Mouse (Mus musculus): ENCODE results near the gene 1700020A23Rik. TPM values are rescaled to one million over a fixed set of nuclear protein-coding genes. Genes with fewer than 3 reads are reported as not detected.

1700020A23Rik gene
- total and polyA plus RNA-seq, 3 experiments: not detected

DNA sequence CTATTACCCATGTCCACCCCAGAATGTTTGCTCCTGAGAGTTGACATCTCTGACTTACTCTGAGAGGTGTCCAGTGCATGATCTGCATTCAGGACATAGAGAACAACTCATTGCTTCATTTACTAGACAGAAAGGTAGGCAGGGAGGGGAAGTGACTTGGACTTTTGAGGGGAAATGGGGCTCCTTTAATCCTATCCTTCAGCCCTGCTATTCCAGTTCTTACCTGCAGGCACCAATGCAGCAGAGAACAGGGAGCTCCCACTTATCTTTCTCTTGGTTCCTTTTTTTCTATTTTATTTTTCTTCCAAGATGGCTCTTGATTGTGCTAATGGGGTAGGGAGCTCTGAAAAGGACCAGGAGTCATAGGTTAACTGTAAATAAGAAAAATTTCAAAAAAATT lies 43.4 kb downstream of the 1700020A23Rik start:
- Histone ChIP-seq H3K4me3 (ENCODE audit: control insufficient read depth in 1 of 2, insufficient read depth in 1 of 2, low read depth in 2 of 2, low read length in 2 of 2) (no peak overlapping the region), H3K9ac (ENCODE audit: control insufficient read depth, low read depth, low read length, poor library complexity, severe bottlenecking) (no peak overlapping the region), H3K4me1 (ENCODE audit: control insufficient read depth in 1 of 2, insufficient read depth in 2 of 2, low read length in 2 of 2) (peaks cover 8 to 21% of the 10 kb centered on the region in 2 experiments), H3K27ac (ENCODE audit: control insufficient read depth, low read depth, low read length) (no peak overlapping the region), H3K36me3 (ENCODE audit: control insufficient read depth in 1 of 2, insufficient read depth in 2 of 2, low read length in 2 of 2) (peaks cover 3 to 29% of the 10 kb centered on the region in 2 experiments), H3K27me3 (ENCODE audit: control insufficient read depth in 1 of 2, insufficient read depth in 2 of 2, low read length in 2 of 2) (no peaks in the 10 kb centered on the region), H3K9me3 (replicated peaks; ENCODE audit: insufficient read depth, low read length) (no peaks in the 10 kb centered on the region), H3K79me2 (ENCODE audit: control insufficient read depth, insufficient read depth, low read length, poor library complexity) (peaks cover 22% of the 10 kb centered on the region)
- DNase-seq (ENCODE audit: low read depth, low spot score): peak; percentile 58
- TF ChIP-seq ZKSCAN1 (IDR thresholded peaks at IDR 0.05; ENCODE audit: low read depth, low read length) (no peak), CTCF (IDR thresholded peaks at IDR 0.05 in 2 of 3, conservative IDR thresholded peaks at IDR 0.05 in 1 of 3; ENCODE audit: control insufficient read depth in 1 of 3, insufficient read depth in 1 of 3, low read depth in 2 of 3, low read length in 3 of 3, poor library complexity in 1 of 3, severe bottlenecking in 1 of 3) (peak in 2 of 3 experiments; percentile 3 to 31; a peak in 2 of 6 replicates), RCOR1 (IDR thresholded peaks at IDR 0.05; ENCODE audit: low read depth, low read length) (no peak), ZMIZ1 (IDR thresholded peaks at IDR 0.05; ENCODE audit: low read depth, low read length) (no peak), ZC3H11A (IDR thresholded peaks at IDR 0.05; ENCODE audit: low read depth, low read length) (no peak), ETS1 (IDR thresholded peaks at IDR 0.05; ENCODE audit: low read depth, low read length) (no peak), E2F4 (IDR thresholded peaks at IDR 0.05; ENCODE audit: borderline replicate concordance, low read depth, low read length) (no peak), KAT2A (conservative IDR thresholded peaks at IDR 0.05; ENCODE audit: low read depth, low read length) (no peak), SIN3A (IDR thresholded peaks at IDR 0.05; ENCODE audit: low read length) (no peak), POLR2A (IDR thresholded peaks at IDR 0.05; ENCODE audit: control insufficient read depth in 1 of 2, insufficient read depth in 1 of 2, low read depth in 1 of 2, low read length in 2 of 2, poor library complexity in 1 of 2) (no peak), NRF1 (IDR thresholded peaks at IDR 0.05; ENCODE audit: insufficient read depth, low read depth, low read length, poor library complexity, severe bottlenecking) (no peak), MAX (IDR thresholded peaks at IDR 0.05; ENCODE audit: low read length) (no peak), UBTF (IDR thresholded peaks at IDR 0.05; ENCODE audit: borderline replicate concordance, insufficient read depth, low read depth, low read length) (no peak), RAD21 (IDR thresholded peaks at IDR 0.05; ENCODE audit: low read depth, low read length) (no peak), USF1 (IDR thresholded peaks at IDR 0.05; ENCODE audit: low read depth, low read length) (no peak), TCF12 (IDR thresholded peaks at IDR 0.05; ENCODE audit: low read depth, low read length) (no peak), MXI1 (IDR thresholded peaks at IDR 0.05; ENCODE audit: low read depth, low read length) (no peak), ELF1 (IDR thresholded peaks at IDR 0.05; ENCODE audit: low read depth, low read length) (no peak), ZNF384 (IDR thresholded peaks at IDR 0.05; ENCODE audit: low read depth, low read length) (peak; percentile 34; the same call in 1 of the 2 replicates), GATA1 (IDR thresholded peaks at IDR 0.05; ENCODE audit: low read depth, low read length) (peak; percentile 9; the same call in 1 of the 2 replicates), NELFE (IDR thresholded peaks at IDR 0.05; ENCODE audit: low read depth, low read length) (no peak)

All from MEL (cell line).